Mouse (Mus musculus): ENCODE measurements around the gene Ccdc105.

Gene Ccdc105

DNA sequence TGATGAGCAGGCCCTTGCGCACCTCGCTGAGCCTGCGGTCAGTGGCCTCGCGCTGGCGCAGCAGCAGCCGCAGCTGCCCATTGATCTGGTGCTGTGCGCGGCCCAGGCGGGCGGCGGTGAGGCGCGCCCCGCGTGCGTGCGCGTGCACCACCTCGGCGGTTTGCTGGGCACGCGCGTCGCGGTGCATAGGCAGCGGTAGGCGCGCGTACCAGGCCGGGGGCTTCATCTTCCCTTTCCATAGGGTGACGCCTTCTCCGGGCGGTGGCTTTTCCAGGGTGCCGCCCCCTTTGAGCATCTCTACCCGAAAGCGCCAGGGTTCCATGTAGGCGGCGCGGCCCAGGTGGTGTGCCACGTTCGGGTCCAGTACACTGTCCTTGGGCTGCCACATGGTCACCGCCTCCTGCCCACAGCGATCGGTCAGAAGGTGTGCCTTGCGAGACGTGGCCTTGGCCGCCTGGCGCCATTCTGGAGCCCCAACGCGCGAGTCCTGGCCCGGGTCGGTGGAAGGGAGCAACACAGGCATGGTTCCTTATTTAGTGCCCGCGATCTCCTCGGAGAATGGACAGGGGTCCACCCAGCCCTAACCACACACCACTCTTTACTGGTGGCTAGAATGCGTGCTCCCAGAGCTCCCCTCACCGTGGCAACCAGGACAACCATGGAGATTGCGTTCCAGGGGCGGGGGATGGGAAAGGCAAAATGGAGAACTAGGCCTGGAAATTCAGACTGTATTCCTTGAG is at the start of gene Ccdc105:
Gene Ccdc105 (minus strand): TSS at position 614 of the 740 bp plus-strand sequence.
- H3K36me3 ChIP-seq (ENCODE audit: insufficient read depth, low read length): no peaks in the 10 kb centered on the region
- TF ChIP-seq POU5F1 (IDR thresholded peaks at IDR 0.05; ENCODE audit: borderline replicate concordance, low read length) (no peak), CTCF (conservative IDR thresholded peaks at IDR 0.05; ENCODE audit: low read length) (no peak), NANOG (IDR thresholded peaks at IDR 0.05; ENCODE audit: borderline replicate concordance, low read length) (no peak)
- peaks cover 37% of the 10 kb centered on the region for H3K27me3 ChIP-seq (ENCODE audit: insufficient read depth, low read length)
- H3K4me1 ChIP-seq (replicated peaks; ENCODE audit: low read depth, low read length): peaks cover 27% of the 10 kb centered on the region
- H3K4me3 ChIP-seq (replicated peaks; ENCODE audit: low read length): peak within 1 kb of the TSS; percentile 80
- no peaks in the 10 kb centered on the region for H3K9me3 ChIP-seq (ENCODE audit: low read length)

DNA sequence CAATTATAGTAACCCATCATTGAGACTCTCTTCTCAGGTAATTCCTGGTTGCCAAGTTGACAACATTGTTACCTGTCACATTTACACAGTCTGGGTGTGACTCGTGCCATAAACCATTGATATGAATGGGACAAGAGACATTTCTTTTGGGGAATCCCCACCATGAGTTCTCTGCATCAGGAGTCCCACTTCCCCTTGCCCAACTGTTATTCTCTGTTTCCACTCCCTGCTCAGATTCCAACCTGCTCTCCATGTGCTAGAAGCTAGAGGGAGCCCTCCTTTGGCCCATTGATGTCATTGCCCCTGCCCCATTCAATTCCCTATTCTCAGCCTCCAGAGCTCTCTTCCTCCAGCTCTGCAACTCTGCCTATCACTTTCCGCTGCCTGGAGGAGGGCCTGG is 48.6 kb upstream of the Ccdc105 start:
- Histone ChIP-seq H3K27me3 (ENCODE audit: insufficient read depth, low read length) (no peaks in the 10 kb centered on the region), H3K9me3 (ENCODE audit: low read length) (no peaks in the 10 kb centered on the region), H3K4me1 (replicated peaks; ENCODE audit: low read depth, low read length) (no peaks in the 10 kb centered on the region), H3K4me3 (replicated peaks; ENCODE audit: low read length) (no peak overlapping the region), H3K36me3 (ENCODE audit: insufficient read depth, low read length) (no peaks in the 10 kb centered on the region)
- no peak for TF ChIP-seq POU5F1 (IDR thresholded peaks at IDR 0.05; ENCODE audit: borderline replicate concordance, low read length)
- TF ChIP-seq CTCF (conservative IDR thresholded peaks at IDR 0.05; ENCODE audit: low read length): peak; percentile 21; the same call in 1 of the 2 replicates

DNA sequence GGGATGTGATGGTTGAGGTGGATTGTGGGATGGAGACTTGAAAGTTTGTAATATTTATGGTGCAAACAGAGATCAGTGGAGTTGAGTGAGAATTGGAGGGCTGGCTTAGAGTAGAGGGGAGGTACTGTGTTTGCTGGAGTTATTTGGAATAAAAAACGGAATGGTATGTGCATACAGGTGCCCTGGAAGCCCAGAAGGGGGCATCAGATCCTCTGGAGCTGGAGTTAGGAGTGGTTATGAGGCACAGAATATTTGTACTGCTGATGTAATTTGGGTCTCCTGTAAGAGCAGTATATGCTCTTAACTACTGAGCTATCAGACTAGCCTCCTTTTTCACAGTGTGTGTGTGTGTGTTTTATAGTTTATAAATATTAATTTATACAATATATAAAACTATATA is 37.7 kb upstream of the Ccdc105 start:
- TF ChIP-seq CTCF (conservative IDR thresholded peaks at IDR 0.05; ENCODE audit: low read length): no peak
- no peak for TF ChIP-seq NANOG (IDR thresholded peaks at IDR 0.05; ENCODE audit: borderline replicate concordance, low read length)
- H3K27me3 ChIP-seq (ENCODE audit: insufficient read depth, low read length): peaks cover 26% of the 10 kb centered on the region
- no peak overlapping the region for H3K4me3 ChIP-seq (replicated peaks; ENCODE audit: low read length)
- no peaks in the 10 kb centered on the region for H3K36me3 ChIP-seq (ENCODE audit: insufficient read depth, low read length)
- no peaks in the 10 kb centered on the region for H3K9me3 ChIP-seq (ENCODE audit: low read length)
- H3K4me1 ChIP-seq (replicated peaks; ENCODE audit: low read depth, low read length): peaks cover 13% of the 10 kb centered on the region

DNA sequence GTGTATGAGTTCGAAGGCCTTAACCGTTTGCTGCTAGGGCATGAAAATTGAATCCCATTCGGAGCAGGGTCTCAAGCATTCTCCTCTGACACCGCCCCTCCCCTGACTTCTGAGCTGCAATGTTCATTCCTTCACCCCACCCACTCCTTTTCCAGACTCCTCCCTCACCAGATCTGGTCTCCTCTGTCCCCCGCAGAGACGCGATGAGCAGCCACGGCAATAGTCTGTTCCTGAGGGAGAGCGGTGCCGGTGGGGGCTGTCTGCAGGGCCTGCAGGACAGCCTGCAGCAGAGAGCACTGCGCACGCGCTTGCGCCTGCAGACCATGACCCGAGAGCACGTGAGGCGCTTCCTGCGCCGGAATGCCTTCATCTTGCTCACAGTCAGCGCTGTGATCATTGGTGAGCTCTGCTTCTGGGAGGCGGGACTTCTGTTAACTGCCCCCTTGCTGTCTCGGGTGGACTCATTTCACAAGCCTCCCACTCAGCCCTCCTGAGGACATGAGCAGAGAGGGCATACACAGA is 34.8 kb upstream of the Ccdc105 start:
- peak overlapping the region; percentile 64 for H3K4me3 ChIP-seq (replicated peaks; ENCODE audit: low read length)
- TF ChIP-seq NANOG (IDR thresholded peaks at IDR 0.05; ENCODE audit: borderline replicate concordance, low read length): no peak
- TF ChIP-seq CTCF (conservative IDR thresholded peaks at IDR 0.05; ENCODE audit: low read length): no peak
- TF ChIP-seq POU5F1 (IDR thresholded peaks at IDR 0.05; ENCODE audit: borderline replicate concordance, low read length): no peak
- H3K4me1 ChIP-seq (replicated peaks; ENCODE audit: low read depth, low read length): peaks cover 13% of the 10 kb centered on the region
- peaks cover 28% of the 10 kb centered on the region for H3K27me3 ChIP-seq (ENCODE audit: insufficient read depth, low read length)
- H3K36me3 ChIP-seq (ENCODE audit: insufficient read depth, low read length): no peaks in the 10 kb centered on the region
- no peaks in the 10 kb centered on the region for H3K9me3 ChIP-seq (ENCODE audit: low read length)

DNA sequence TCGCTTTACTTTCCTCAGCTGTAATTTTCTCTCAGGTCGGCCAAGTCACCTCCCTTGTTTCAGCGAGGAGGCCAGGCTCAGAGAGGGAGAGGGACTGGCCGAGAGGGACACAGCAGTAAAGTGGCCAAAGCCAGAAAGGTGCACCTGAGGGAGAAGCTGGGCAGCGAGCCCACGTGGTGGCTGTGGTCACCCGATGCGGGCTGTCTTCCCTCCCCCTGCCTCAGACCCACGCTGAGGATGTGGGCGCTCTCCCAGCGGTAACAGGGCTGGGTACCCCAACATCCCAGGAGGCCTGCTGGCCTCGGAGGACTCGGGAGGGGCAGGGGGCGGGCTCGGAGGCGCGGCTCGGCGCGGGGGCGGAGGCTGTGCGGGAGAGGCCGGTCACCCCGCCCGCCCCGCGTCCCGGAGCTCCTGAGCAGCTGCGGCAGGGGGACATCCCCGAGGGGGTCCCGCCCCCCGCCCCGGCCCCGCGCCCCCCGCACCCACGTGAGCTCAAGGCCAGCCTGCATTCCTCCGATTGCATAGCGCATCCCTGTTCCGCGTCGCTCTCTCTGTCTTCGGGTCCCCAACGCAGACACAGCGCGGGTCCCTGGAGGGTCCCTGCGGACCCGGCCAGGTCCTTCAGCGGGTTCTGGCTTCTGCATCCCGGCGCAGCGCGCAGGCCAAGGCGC is 27.3 kb upstream of the Ccdc105 start, which contains the start of gene Slc1a6:
Gene Slc1a6 (plus strand): TSS at position 516 of the 671 bp plus-strand sequence.
- Histone ChIP-seq H3K4me1 (replicated peaks; ENCODE audit: low read depth, low read length) (peaks cover 8% of the 10 kb centered on the region), H3K27me3 (ENCODE audit: insufficient read depth, low read length) (peaks cover 44% of the 10 kb centered on the region), H3K36me3 (ENCODE audit: insufficient read depth, low read length) (no peaks in the 10 kb centered on the region), H3K9me3 (ENCODE audit: low read length) (no peaks in the 10 kb centered on the region), H3K4me3 (replicated peaks; ENCODE audit: low read length) (peak within 1 kb of the TSS; percentile 79)
- no peak for TF ChIP-seq CTCF (conservative IDR thresholded peaks at IDR 0.05; ENCODE audit: low read length)

DNA sequence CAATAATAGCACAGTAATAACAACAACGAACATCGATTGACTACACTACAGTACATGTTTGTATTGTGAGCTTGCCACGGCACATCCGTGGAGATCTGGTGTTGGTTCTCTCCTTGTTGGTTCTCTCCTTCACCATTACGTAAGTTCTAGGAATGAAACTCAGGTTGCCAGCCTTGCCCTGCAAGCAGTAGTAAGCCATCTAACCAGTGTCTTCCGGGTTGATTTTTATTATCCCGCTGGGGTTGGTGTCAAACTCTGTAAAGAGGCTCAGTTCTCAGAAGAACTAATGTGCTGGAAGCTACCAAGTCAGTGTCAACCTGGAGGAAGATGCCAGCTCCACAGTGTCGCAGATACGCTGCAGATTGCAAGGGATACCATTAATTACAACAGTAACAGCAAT is 26.7 kb upstream of the Ccdc105 start:
- Histone ChIP-seq H3K27me3 (ENCODE audit: insufficient read depth, low read length) (peaks cover 44% of the 10 kb centered on the region), H3K4me3 (replicated peaks; ENCODE audit: low read length) (0 out of 2 replicates have a peak overlapping the region, but pooled peaks have one; percentile 79), H3K4me1 (replicated peaks; ENCODE audit: low read depth, low read length) (peaks cover 8% of the 10 kb centered on the region), H3K9me3 (ENCODE audit: low read length) (no peaks in the 10 kb centered on the region), H3K36me3 (ENCODE audit: insufficient read depth, low read length) (no peaks in the 10 kb centered on the region)
- TF ChIP-seq CTCF (conservative IDR thresholded peaks at IDR 0.05; ENCODE audit: low read length) (no peak), POU5F1 (IDR thresholded peaks at IDR 0.05; ENCODE audit: borderline replicate concordance, low read length) (no peak), NANOG (IDR thresholded peaks at IDR 0.05; ENCODE audit: borderline replicate concordance, low read length) (no peak)

DNA sequence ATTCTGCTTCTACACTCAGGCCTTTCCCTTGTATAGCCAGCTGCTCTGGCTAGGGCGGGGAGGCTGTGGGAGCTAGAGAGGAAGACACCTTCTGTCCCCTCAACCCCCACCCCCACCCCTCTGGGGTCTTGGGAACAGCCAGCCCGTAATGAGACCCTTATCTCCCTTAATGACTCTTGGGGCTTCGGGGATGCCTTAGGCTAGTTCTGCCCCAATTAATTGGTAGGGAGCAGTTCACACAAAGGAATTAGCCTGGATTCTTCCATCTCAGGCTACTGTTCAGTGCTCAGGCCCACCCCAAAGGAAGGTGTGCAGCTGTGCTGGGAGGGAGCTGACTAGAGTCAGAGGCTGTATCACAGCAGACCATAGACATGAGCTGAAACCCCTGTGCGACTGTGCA is 23.0 kb upstream of the Ccdc105 start:
- no peaks in the 10 kb centered on the region for H3K36me3 ChIP-seq (ENCODE audit: insufficient read depth, low read length)
- H3K9me3 ChIP-seq (ENCODE audit: low read length): no peaks in the 10 kb centered on the region
- TF ChIP-seq POU5F1 (IDR thresholded peaks at IDR 0.05; ENCODE audit: borderline replicate concordance, low read length): no peak
- no peak for TF ChIP-seq CTCF (conservative IDR thresholded peaks at IDR 0.05; ENCODE audit: low read length)
- no peak for TF ChIP-seq NANOG (IDR thresholded peaks at IDR 0.05; ENCODE audit: borderline replicate concordance, low read length)
- H3K4me1 ChIP-seq (replicated peaks; ENCODE audit: low read depth, low read length): peaks cover 8% of the 10 kb centered on the region
- H3K4me3 ChIP-seq (replicated peaks; ENCODE audit: low read length): no peak overlapping the region
- peaks cover 28% of the 10 kb centered on the region for H3K27me3 ChIP-seq (ENCODE audit: insufficient read depth, low read length)

DNA sequence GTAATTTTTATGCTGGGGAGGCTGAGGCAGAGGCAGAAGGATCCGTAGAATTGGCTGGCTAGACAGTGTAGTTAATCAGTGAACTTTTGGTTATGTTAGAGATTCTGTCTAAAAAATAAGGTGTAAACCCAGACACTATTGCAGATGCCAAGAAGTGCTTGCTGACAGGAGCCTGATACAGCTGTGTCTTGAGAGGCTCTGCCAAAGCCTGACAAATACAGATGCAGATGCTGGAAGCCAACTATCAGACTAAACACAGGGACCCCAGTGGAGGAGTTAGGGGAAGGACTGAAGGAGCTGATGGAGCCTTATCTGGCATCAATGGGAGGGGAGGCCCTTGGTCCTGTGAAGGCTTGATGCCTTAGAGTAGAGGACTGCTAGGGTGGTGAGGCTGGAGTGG is 12.7 kb upstream of the Ccdc105 start:
- no peaks in the 10 kb centered on the region for H3K9me3 ChIP-seq (ENCODE audit: low read length)
- no peaks in the 10 kb centered on the region for H3K4me1 ChIP-seq (replicated peaks; ENCODE audit: low read depth, low read length)
- no peak for TF ChIP-seq NANOG (IDR thresholded peaks at IDR 0.05; ENCODE audit: borderline replicate concordance, low read length)
- no peak for TF ChIP-seq POU5F1 (IDR thresholded peaks at IDR 0.05; ENCODE audit: borderline replicate concordance, low read length)
- no peak for TF ChIP-seq CTCF (conservative IDR thresholded peaks at IDR 0.05; ENCODE audit: low read length)
- H3K36me3 ChIP-seq (ENCODE audit: insufficient read depth, low read length): no peaks in the 10 kb centered on the region
- 0 out of 2 replicates have a peak, but pooled peaks cover 5% of the 10 kb centered on the region for H3K27me3 ChIP-seq (ENCODE audit: insufficient read depth, low read length)
- no peak overlapping the region for H3K4me3 ChIP-seq (replicated peaks; ENCODE audit: low read length)

All from E14TG2a.4 (cell line).